Mouse (Mus musculus) T-helper 2 cell (primary cell): Measurements from ENCODE around the gene Rai1.

ENCODE experiments used
- in situ Hi-C: fragments of 300-600 bp; cut with MboI, MseI; formaldehyde crosslinking; loops from one replicate; pipeline ENCODE4 v1.15.1; 2025; ENCODE audit warnings: high pct_unique_total_duplicates

The Rai1 gene

DNA sequence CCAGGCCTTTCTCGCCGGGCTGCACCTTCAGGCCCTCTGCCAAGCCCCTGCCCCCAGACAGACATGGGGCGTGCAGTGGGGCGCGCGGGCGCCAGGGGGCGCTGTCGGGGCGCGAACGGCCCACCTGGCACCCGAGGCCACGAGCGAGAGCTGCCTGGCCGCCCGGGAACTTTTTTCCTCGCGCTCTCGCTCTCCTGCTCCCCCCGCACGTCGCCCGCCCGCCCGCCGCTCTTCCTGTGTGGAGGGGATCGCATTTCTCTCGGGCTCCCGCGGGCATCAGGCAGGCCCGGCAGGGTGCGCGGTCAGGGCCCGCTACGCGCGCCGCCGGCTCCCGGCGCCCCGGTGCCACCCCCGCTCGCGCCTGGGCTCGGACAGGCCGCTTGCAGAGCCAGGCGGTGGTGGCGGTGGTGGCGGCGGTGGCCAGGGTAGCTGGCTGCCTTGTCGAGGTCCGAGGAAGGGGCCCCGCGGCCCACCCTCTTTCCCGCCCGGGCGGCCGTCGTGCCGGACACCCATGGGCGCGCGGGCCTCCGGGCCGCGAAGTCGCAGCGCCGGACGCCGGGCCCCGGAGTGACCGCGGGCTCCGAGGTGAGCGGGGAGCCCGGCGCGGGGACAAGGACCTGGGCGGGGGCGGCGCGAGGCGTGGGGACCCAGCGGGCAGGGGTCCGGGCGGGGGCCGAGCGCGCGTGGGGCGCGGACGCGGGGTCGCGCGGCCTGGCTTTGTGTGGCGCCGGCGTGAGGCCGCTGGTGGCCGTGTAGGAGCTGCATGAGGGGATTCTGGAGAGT lies at the start of gene Rai1:
Rai1 (plus strand) TSS at position 204 of the 783 bp plus-strand sequence.
- in situ Hi-C loops = loop anchor here (5.0 to 10.0 kb wide), 3 partner anchors 107 to 1890 kb away; partner anchors contain the start of genes Atpaf2 and Gid4

DNA sequence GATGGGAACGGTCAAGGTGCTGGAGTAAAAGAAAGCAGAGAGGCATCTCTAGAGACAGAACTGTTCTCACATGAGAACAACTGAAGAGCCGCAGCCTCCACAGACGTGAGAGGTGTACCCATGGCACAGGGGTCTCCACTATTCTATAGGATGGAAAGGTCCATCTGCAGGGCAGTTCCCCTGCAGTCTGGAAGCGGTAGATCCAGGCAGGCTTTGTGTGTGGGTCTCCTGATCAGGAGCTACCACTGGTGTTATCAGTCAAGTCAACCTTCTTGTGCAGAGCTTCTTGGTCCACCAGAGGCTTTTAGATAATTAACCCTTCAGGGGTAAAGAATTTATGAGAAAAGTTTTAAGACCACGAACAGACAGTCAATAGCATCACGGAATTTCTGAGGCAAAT lies 48.3 kb upstream of the Rai1 start:
- in situ Hi-C loops = no loop called here

DNA sequence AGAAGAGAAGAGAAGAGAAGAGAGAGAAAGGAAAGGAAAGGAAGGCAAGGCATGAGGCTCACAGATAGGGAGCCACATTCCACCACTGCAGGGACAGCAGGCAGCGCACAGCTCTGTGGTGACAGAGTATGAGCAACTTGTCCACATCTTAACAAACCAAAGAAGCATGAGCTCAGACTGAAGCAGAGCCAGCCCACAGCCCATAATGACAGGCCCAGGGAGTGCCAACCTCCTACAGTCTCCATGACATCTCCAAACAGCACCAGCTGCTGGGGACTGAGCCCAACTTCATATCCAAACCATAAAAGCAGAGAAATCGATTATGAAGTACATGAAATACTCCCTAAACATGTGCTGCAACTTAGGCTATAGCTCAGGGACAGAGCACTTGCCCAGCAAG lies 46.8 kb upstream of the Rai1 start:
- in situ Hi-C loops = no loop called here

DNA sequence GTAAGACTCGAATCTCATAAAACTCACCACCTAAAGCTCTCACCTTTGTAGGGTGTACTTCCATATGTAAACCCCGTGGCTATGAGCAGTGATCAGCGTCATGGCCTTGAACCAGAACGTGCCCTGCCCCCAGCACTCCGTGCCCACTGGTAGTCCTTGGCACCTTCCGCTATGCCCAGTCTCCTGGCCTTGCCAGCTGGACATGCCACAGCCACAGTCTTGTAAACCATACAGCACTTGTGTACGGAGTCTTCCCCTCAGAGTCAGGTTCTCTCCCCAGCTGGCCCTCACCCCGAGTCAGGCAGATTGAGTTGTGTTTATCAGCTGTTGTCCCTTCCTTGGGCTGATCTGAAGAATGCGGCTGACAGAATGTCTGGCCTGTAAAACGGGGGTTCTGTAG lies 46.4 kb upstream of the Rai1 start:
- in situ Hi-C loops = no loop called here

DNA sequence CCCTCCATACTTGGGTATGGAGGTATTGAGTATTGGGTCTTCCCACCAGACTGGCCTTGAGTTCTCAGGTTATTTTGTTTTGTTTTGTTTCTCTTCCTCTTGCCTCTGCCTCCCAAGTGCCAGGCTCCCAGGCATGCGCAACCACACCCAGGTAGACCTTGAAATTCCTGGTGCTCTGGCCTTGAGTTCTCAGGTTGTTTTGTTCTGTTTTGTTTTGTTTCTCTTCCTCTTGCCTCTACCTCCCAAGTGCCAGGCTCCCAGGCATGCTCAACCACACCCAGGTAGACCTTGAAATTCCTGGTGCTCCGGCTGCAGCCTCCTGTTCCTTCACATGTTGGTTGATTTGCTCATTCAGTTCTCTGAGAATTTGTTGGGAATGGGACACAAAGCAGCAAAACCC lies 44.8 kb upstream of the Rai1 start:
- in situ Hi-C loops = no loop called here

DNA sequence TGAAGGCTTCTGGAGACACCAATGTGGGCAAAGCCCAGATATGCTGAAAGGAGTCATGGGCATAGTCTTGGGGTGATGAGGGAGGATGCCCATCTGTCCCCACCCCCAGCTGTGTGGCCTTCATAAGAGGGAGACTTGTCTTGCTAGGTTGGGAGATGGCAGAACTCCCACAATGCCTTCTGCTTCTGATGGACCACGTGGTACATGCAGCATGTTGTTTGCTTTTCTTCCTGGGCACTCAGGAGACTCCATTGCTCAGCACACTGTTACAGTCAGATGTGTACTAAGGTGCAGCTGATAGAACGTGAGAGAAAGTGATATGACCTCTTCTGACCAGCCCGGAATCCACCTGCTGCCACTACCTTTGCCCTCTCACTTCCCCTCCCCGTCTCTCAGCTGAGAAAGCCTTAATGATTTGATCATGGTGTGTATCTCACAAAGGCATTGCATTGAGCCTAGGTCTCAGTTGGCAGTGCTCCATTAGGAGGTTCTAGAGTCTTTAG lies 43.3 kb upstream of the Rai1 start:
- in situ Hi-C loops = no loop called here

DNA sequence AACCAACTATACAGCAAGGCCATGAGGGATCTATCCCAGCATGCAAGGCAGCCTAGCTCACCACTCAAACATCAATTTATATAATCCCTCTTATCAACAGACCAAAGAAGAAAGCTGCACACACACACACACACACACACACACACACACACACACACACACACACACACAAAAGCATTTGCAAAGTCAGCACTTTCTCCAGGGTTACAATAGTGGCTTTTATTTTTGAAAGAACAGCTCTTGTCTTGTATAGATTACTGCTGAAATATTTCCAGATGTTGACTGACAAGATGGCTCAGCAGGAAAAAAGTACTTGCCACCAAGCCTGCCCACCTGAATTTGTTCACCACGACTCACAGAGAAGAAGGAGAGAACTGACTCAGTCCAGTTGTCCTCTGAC lies 39.5 kb upstream of the Rai1 start:
- in situ Hi-C loops = no loop called here

DNA sequence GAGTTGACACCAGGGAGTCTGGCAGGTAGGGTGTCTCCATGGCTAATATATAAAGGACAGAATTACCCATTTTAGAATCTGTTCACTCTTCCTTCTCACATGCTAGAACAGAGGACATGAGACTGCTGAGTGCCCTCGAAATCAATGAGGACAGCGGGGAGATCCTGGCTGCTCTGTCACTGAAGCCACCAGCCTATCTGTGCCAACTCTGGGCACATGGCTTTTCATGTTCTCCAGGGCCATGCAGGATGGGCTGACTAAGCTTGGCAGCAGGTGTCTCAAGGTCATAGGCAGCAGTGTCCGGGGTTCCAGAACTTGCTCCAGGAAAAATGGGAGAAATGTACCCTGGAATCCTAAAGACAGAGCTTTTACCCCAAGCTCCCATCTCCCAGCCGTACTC lies 37.2 kb upstream of the Rai1 start:
- in situ Hi-C loops = no loop called here

DNA sequence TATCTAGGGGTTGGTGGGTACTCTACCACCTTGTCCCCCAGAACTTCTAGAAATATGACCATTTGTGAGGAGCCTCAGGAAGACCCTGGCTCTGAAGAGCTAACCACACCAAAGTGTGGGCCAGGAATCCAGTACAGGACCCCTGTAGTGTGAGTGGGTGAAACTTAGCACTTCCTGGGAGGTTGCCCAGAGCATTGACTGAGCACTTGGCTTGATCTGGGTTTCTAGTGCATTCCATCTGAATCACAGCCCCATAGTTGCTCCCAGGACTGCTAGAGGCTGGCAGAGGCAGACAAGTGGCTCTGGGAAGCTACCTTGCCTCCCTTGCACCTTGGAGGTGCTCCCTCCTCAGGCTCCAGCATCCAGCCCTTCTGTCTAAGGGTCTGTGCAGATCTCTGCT lies 36.2 kb upstream of the Rai1 start:
- in situ Hi-C loops = no loop called here

DNA sequence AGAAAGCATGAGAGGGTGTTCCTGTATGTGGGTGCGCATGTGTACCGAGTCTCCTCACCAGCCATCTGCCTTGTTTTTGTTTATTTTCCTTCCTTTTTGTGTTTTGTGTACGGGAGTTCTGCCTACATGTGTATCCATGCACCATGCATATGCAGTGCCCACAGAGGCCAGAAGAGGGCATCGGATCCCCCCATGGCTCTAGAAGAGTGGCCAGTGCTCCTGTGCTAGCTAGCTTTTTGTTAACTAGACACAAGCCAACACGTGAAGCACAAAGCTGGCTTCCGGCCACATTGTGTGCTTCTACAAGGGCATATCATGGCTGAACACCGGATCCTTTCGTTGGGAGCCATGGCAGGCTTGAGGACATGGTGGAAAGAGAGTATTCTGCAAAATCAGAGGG lies 34.2 kb upstream of the Rai1 start:
- in situ Hi-C loops = no loop called here

DNA sequence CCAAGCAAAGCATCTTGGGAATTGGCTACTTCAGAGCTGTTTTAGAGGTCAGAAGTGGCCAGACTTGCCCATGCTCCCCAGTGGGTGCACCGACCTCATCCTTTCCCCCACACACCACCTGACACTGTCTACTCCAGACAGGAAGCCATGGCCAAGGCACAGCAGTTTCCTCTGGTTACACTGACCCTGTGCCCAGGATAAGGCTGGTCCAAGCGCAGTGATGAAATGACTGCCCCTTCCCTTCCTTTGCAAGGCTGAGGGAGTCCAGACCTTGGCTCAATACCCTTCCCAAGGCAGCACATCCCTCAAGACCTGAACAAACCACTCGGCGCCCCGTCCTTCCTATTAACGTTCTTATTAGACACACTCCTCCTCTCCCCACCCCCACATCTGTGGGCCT lies 33.6 kb upstream of the Rai1 start:
- in situ Hi-C loops = no loop called here

DNA sequence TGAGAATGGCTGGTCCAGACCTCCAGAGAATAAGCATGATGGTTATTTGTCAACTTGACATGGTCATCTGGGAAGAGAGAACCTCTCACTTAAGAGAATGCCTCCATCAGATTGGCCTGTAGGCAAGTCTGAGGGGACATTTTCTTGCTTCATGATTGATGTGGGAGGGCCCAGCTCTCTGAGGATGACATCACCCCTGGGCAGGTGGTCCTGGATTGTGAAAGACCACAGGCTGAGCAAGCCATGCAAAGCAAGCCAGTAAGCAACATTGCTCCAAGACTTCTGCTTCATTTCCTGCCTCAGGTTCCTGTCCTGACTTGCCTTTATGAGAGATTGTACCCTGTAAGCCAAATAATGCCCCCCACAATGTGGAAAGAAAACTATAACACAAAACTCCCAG lies 31.7 kb upstream of the Rai1 start:
- in situ Hi-C loops = no loop called here

DNA sequence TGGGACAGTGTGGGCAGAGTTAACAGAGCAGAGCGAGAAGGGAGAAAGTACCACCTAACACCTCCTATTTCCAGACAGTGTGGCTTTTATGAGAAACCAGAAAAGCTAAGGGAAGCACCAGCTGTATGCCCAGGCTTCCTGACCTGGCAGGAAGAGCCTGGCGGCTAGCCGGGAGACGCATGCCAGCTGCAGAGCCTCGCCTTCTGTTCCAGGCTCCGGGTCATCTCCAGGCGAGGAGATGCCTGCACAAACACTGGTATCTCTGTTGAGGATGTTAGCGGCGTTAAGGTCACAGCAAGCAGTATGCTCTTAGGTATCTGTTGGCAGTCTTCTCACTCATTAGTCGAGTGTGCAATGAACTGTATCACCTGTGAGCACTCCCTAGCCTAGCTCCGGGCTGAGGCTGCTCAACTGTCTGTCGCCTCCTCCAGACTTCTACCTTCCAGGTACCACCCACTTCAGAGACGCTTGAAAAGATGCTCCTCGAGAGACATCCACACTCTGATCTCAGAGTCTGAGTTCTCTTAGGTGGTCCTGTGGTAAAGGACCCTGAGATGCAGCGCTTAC lies 30.8 kb upstream of the Rai1 start:
- in situ Hi-C loops = no loop called here

DNA sequence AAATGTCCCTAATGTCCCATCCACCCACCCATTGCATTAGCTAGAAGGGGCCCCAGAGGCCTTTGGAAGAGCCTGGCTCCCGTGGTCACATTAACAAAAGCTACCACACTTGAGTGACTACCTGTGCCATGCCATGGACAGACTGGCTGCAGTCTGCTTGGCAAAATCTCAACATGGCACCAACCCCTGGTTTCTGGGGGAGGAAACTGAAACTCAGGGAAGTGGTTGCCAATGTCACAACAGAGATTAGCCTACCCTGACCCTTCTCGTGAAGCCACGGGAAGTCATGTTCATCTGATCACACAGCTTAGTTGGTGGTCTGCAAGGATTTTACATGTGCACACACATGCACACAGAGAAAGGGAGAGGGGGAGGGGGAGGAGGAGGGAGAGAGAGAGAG lies 28.6 kb upstream of the Rai1 start:
- in situ Hi-C loops = loop anchor here (5.0 kb wide), 1 partner anchor 199 kb away; no protein-coding TSS in a partner anchor

DNA sequence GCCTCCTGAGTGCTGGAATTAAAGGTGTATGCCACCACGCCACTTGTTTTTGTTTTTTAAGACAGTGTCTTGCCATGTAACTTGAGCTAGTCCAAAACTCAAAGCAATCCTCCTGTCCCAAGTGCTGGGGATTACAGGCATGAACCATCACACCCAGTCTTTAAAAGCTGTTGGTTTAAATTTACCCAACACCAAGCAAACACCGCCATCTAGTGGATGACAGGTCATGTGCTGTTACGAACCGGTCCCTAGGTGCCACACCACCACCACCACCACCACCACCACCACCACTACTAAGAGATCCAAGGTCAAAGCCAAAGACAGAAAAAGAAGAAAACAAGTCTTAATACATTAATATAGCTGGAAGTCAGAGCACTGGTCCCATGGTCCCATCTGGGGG lies 28.0 kb upstream of the Rai1 start:
- in situ Hi-C loops = loop anchor here (5.0 kb wide), 1 partner anchor 199 kb away; no protein-coding TSS in a partner anchor

DNA sequence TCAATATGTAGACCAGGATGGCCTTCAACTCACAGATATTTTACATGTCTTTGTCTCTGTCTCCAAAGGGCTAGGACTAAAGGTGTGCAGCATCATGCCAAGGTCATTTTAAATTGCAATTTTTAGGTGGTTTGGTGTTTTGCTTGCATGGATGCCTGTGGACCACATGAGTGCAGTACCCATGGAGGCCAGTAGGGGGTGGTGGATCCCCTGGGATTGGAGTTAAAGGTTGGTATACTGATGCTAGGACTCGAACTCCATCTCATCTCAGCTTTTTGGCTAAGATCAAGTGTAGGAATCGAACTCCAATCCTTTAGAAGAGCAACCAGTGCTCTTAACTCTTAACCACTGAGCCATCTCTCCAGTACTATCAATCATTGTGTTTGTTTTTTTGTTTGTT lies 20.2 kb upstream of the Rai1 start:
- in situ Hi-C loops = no loop called here

DNA sequence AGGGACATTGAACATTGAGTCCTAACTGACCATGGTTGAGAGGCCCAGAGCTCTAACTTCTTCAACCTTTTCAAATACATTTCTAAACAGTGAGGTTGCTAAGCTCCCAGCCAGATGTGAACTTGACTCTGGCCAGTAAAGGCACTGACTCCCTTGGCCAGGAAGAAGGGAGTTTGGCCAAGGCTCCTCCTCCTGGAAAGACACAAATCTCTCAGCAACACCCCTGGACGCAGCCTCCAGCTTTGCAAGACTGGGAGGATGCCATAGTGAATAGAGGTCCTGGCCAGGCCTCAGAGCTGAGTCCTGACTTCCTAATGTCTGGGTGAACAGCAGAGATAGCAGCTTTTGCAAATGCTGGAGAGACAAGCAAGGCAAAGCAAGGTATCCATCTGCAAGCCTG lies 18.1 kb upstream of the Rai1 start:
- in situ Hi-C loops = no loop called here

DNA sequence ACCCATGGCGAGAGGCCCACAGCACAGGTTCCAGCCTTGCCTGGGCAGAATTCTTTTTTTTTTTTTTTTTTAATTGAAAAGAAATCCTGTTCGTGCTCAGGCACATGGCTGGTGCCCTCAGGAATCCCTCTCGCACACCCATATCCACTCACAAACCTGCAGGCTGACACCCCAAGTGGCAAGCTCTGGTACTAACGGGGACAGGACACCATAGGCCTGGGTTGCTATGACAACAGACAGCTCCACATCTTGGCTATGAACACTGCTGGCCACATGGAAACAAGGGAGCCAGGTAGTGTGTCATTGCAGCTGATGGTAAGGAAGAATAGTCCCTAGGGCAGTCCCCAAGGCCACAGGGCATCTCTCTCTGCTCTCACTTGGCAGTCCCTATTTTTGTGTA lies 15.9 kb upstream of the Rai1 start:
- in situ Hi-C loops = no loop called here

DNA sequence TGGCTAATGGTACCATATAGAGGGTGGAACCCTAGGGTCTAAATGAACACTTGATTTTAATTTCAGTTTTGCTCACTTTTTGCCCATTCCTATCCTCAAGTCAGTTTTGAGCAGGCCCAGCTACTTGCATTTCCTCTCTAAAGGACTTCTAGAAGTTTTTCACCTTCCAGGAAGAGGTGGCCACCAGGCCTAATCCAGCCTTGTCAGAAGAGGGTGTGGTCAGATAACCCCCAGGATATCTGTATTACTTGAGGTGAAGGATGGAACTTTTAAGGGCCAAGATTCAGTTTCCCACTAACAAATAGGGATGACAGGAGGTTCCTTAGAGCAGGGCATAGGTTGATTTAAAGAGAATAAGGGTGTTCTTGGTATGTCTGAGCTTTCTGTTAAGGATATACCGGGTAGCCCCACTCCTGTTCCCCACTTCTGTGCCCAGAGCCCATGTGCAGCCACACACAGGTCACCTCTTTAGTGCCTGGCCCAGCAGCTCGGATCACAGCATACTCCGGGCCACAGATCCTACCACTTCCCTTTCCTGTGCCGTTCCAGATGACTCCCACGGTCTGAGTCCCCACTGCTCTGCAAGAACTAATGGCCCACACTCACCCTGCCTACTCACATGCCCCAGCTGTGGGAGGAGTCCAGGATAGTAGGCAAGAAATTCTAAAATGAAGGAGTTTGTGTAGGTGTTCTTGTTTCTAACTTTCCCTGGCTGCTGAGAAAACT lies 14.0 kb upstream of the Rai1 start:
- in situ Hi-C loops = no loop called here

DNA sequence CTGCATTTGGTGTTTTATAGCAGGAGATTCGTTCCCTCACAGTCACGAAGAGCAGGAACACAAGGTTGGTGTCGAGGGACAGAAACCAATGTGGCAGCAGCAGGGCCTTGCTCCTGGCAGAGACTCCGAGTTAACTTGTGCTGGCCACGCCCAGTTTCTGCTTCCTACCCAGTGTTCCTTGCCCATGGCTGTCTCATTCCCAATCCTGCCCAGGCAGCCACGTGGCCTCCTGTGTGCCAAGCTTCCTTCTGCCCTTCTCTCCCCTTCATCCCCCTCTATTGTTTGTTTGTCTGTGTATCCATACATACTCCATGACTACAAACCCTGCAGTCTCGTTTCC lies 13.4 kb upstream of the Rai1 start:
- in situ Hi-C loops = no loop called here

DNA sequence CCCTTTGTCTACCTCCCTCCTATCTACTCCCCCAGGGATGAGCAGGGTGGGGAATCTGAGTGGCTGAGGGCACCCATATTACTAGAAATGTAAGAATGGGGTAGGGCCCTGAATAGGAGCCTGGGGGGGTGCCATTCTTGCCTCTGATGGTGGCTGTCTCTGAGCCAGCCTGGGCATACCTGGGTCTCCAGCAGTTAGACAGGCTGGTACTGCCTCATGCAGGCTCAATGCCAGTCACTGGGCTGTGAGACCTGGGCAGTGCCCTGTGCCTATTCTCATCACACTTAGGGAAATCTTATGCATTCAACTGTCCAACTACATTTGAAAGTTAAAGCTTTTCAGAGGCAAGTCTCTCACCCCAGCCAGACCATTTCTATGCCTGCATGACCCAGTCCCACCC lies 11.6 kb upstream of the Rai1 start:
- in situ Hi-C loops = no loop called here

DNA sequence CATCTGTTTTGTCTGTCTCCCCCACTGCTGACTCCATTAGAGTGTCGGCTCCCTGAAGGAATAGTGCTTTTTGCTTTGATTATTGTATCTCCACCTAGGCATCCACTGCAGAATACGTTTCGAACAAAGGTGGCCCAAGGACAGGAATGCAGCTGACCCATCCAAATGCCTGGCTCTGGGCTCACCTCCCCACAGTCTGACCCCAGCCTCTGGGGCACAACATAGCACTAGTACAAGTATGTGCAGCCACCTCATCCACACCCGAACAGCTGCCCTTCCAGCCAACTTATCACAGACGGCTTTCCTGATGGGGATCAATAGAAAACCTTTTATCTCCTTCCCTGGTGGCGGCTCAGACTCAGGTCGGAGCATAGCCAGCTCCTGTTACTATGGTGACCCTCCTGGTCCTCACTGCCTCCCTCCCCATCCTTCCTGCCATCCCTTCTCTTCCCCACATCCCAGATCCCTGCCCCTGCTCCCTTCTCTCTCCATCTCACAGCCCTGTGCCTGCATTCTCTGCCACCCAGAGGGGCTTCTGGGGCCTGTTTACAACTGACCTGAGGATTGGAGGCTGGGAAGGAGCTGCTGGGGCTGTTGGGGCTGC lies 10.7 kb upstream of the Rai1 start:
- in situ Hi-C loops = no loop called here
